Mouse (Mus musculus) retina, embryonic 14.5 days (tissue): Measurements from ENCODE around the gene Eapp.

Experiments used
- DNase-seq: peaks from one replicate; pipeline ENCODE4 v3.0.0-alpha.2; 2015; ENCODE audit warnings: low spot score

Eapp gene

DNA sequence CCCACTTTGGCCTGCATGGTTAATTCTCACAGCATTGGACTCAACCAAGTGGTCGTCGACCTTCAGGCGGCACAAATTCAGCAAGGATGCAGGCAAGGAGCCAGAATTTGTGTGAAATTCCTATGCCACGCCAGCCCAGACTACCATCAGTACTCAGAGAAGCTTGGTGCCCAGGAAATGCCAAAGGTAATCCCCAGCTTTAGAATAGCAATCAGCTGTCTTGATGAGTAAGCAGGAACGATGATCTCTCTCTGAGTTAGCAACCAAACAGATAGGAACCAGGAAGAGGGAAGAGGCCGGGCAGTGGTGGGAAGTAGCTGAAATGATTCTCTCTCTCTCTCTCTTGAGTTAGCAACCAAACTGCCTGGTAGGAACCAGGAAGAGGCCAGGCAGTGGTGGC lies 55.4 kb downstream of the Eapp start:
- DNase-seq: no peak

DNA sequence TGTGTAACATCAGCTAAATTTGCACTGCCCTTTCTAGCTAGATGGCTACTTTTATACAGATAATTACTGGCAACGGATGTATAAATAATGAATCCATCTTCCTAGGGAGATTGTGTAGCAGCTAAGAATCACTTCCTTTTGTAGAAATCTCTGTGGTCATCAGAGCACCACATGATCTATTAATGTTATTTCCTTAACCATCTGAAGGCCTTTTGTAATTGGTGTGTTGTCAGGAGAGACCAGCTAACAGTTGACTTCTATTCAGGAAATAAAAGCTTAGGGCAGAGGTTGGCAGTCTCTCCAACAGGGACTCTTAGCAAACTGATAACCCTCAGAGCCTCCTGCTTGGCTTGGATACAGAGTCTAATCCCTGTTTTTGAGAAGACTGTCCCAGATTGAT lies 58.7 kb downstream of the Eapp start:
- DNase-seq: no peak

DNA sequence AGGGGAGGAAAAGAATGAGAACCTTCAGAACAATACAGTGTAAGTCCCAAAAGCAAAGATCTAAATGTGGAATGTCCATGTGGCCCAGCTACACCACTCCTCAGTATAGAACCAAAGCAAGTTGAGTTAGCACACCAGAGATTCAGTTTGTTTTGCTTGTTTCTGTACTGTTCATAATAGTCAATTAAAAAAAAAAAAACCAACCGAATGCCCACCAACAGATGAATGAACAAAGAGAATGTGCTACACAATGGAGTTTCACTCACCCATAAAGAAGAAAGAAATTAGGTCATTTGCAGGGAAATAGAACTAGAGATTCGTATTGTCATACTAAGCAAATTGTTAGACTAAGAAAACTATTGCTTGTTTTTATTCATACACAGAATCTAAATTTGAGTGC lies 63.6 kb downstream of the Eapp start:
- DNase-seq: peak; percentile 79

DNA sequence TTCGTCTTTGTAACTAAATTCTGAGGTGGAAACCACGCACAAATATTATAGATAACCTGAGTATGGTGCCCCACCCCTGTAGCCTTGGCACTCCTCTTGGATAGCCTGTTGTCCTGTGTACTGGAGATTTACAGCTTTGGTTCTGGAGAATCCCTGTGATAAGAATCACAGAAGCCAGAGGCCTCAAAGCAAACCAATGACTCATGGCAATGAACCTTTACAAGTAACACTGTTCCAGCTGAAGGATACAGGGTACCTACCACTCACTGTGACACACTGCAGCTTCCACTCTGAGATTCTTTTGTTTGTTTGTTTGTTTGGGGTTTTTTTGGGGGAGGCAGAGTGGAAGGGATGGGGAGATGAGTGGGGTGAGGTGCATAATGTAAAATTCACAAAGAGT lies 73.8 kb downstream of the Eapp start:
- DNase-seq: no peak
